Mouse (Mus musculus): ENCODE data around the gene Olfr418.
"Not testable (repeated sequence)": the region's sequence is repeated elsewhere in the genome, so short reads cannot be mapped to it uniquely, and the experiment has no call there.

Olfr418 gene

DNA sequence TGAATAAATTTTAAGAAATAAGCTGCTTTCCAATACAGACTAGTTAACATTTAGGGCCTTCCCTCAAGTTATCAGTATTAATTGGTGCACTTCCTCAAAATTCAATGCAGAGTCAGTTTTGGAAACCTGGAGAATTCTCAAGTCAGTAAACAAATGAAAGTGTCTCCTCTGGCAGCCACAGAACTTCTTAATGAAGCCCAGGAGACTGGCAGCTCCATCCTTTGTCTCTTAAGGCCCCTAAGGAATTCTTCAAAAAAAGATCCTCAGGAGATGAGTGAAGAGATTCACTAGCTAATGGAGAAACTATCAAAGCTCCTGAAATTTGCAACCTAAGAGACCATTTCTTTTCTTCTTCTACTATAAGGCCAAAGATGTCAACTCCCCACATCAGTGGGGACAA lies at the start of gene Olfr418:
Gene Olfr418, plus strand, starts transcription at position 301 of the 400 bp plus-strand sequence.
- no peak for DNase-seq

DNA sequence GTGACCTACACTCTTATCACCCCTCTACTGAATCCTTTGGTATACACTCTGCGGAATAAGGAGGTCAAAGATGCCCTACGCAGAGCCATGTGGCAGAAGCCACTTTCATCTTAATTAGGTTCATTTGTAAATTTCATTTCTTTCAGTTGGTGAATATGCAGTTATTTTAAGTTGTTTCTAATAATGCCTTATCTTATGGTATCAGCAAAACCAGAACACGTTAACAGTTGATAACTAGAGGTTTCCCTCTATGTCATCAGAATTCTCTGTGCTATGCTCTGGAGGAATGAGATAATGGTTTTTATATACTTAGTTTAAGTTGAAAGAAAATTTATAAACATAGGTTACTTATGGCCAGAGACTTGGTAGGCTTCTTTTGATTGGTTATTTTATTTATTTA lies 49.3 kb upstream of the Olfr418 start:
- DNase-seq, result no peak

DNA sequence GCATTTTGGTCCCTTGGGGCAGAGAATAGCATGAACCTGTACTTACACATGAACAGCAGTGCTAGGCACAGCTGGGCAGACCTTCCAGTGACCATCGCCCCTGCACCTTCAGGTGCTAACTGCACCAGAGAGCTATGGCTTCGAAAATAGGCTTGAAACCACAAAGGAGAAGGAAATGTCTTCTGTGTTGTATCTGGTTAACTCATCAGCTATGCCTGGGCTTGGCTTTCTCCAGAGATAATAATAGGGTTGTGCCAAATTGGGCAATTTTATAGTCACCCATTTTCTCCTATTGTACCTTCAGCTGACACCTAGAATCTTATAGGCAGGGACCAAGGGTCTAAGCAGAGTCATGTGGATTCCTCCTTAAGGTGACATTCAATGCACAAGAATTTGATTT lies 38.7 kb upstream of the Olfr418 start, which contains the start of gene Fcer1a:
Gene Fcer1a, minus strand, starts transcription at position 134 of the 400 bp plus-strand sequence.
- no peak for DNase-seq

DNA sequence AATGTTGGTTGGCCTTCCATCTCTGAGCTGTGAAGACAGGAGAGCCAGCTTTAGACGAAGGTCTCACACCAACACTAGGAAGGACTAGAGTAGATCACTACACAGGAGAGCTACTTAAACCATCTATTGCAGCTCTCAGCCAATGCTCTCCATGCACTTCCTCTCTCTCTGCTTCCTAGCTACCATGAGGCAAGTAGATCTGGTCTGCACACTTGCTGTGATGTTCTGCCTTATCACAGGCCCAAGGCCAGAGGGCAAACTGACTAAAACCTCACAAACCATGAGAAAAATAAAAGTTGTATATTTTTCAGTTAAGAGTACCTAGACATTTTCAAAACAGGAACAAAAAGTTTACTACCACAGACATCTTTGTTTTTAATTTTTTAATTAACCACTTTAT lies 28.8 kb upstream of the Olfr418 start:
- DNase-seq, result not testable (repeated sequence)

DNA sequence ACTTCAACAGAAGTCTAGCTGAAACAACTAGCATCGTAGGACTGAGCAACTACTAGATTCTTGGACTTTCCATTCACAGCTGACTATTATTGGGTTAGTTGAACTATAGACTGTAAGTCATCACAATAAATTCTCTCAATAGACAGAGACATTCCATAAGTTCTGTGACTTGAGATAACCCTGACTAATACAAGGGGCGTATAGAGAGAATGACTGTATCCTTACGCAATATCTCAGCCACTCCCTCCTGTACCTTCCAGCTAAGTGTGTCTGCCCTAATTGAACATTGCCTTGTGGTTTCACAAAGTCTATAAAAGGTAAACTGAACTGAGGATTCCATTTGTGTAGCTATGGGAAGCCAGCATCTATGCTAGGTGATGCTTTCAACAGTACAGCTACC lies 15.9 kb upstream of the Olfr418 start:
- DNase-seq, result no peak

DNA sequence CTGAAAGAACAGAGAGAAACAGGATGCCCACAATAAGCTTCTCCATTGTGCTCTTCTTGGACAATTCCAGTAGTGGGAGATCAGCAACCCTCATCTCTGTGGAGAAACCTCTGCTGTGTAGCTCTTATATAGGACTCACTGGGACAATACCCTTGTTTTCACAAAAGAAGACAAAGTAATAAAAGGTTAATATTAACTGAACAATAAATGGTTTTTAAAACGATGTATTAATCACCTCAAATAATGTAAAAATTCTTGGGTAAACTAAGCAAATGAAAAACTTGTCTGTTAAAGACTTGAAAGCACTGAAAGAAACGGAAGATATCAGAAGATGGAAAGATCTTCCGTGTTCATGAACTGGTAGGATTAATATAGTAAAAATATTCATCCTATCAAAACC lies 11.9 kb downstream of the Olfr418 start, which contains the start of gene Mptx2:
Gene Mptx2, minus strand, starts transcription at position 101 of the 400 bp plus-strand sequence.
- DNase-seq, result no peak

DNA sequence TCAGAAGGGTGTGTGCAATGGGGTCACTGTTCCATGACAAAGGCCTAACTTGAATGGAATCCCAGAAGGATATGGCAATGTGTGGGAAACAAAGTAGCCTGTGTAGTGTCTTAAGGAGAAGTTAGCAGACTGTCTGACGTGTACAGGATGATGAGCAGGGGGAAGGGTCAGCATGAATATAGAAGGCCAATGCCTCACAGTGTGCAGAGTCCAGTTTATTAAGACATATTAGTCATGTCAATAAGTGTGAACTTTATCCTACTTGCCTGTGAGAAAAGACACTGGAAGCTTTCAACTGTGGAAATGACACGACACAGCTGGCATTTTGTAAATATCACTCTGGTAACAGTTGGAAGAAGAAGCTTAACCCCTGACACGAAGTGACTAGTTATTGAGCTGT lies 37.0 kb downstream of the Olfr418 start:
- DNase-seq, result not testable (repeated sequence)

DNA sequence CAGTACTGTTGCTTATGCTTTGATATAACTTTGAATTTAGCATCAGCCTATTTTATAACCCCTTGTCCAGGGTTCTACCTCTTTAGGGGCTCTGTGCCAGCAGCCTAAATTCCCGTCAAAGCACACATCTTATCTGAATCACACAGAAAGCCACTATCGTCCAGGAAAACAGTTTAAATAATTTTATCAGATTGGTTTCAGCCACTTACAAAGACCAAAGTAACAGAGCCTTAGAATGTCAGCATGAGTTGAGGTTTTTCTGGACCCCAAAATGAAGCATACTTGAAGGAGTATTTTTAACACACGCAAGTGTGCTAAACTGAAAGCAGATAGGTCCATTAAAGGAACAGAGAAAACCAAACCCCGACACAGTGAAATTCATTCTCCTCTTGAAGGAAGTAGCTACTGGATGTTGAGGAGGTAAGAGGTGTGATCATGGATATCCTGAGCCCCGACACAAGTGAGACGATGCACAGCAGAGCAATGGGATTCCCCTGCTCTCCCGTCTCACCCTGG lies 47.8 kb downstream of the Olfr418 start:
- not testable (repeated sequence) for DNase-seq

DNA sequence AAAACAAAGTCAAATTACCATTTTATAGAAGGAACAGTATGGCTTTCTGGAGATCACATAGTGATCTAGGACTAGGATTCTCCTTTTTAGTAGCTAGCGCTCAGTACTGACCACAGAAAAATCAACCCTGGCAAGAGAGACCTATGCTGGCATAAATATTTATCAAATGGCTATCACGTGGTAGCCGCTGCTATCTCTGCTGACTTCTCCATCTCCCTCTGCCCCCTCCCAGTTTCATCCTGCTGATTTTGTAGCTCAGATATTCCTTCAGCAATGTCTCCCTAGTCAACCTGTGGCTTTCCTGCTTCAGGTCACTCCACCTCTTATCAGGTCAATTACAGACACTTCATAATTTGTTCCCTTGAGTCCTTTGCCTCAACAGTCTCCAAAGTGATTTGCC lies 49.9 kb downstream of the Olfr418 start:
- no peak for DNase-seq

DNA sequence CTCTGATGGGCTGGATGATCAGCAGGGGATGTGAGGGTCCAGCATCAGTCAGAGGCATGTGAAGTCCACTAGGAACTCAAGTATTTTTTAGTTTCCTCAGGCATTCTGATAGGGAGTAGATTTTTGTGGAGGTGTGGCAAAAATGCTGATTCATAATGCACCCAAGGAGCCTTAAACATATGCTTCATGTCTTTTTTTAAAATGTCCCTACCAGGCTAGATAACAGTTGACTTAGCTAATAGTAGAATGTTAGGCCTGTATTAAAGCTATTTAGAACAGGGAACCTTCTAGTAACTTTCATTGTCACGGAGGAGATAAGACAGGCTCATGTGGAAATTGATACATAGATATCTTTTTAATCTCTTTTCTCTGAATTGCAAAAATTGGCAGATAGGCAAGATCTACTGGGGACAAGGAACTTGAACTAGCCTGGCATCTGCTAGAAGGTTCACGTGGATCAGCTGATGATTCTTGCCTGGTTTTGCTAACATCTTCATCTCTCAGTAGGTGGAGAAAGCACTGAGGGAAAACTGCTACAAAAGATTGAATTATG lies 52.2 kb downstream of the Olfr418 start:
- no peak for DNase-seq

DNA sequence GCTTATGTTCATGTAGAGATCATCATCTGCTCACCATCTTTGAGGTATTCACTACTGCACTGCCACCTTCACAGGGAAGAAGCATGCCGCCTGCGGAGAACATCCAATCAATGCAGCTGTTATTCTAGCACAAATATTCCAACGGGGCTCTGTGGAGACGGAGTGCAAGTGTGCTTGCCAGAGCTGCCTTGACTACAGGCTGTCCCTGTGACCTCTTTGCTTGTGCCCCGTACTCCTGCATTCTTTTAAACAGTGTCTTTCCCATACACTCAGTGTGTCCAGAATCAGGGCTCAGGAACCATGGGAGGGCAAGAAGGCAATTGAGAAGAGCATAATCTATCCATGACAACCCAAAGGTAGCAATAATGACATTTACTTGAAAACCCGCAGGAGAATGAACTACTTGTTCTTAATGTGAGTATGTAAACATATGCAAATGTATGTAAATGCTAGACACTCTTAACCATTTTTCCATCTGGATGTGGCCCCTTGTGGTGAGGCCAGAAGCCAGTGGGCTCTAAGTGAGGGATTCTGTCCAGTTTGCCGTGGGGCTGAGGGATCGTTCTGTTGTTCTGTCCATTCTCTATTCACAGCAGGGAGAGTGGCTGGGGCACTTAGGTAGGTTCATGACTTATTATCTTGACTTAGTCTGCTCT lies 55.9 kb downstream of the Olfr418 start:
- no peak for DNase-seq

DNA sequence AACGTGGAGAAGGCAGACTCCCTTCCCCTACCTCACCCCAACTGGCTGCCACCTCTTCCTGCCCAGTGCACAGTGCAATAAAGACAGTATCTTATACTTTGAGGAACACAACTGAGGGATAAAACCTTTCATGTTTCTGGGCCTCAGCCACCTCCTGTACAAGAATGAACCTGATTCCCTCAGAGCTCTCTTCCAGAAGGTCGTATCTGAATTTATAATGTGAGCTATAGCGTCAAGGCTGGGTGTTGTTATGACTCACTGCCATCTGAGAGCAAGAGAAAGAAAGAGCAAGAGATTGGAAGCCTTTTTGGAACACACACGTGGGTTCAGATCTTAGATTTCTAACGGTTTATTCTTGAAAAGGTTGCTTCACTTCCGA lies 56.4 kb downstream of the Olfr418 start:
- no peak for DNase-seq

Data from heart, adult 11 months (tissue).